Mouse (Mus musculus): ENCODE measurements at regions not wholly inside any gene's neighbourhood (a gene's known extent, or its start where the extent isn't known, plus 50 kb on each side); places are given as distances from the start of the nearest gene placed in this dataset.

DNA sequence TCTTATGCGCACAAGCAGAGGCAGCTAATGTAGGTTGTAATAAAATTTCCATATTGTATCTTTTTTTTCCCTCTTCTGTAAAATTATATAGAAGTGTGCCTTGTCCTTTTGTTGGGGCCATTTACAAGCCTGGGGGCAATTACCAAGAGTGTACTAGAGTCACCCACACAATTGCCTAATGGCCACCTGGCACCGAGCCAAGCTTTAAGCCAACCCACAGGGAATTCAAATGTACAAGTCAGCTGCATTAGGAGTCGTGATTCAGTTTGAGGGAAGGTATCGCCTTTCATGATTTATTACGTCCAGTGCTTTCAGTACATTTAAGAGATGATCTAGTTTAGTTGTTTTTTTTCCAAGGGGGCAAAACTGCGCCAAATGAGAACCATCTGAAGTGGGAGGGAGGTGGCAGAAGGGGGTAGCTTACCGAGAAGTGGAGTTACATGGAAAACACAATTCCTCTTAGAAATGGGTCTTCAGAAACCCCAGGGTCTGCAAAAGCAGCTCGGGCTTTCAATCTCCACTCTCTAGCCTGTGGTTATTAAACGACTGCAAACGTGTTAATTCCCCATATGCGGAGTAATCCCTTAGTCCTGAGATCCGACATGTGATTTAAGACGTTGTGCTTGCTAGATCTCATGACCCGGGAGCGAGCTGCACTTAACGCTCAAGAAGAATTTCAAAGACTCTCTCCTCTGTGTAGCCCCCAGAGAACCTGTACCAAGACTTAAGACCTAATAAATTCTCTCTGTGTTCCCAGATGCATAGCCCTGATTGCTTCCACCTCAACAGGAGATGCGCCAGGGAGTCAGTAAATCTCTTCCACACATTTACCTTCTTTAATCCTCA, 129.0 kb downstream of the Basp1 start:
- H3K36me3 ChIP-seq (ENCODE audit: control insufficient read depth, insufficient read depth, low read length, poor library complexity, severe bottlenecking) = no peaks in the 10 kb centered on the region
- no peak overlapping the region for H3K9ac ChIP-seq (ENCODE audit: insufficient read depth, low read depth, low read length, poor library complexity, severe bottlenecking)
- H3K9me3 ChIP-seq (ENCODE audit: control insufficient read depth, insufficient read depth, low read depth, low read length) = no peaks in the 10 kb centered on the region
- H3K4me1 ChIP-seq (ENCODE audit: control insufficient read depth in 2 of 2, insufficient read depth in 2 of 2, low read length in 2 of 2, poor library complexity in 1 of 2) = no peaks in the 10 kb centered on the region
- H3K4me3 ChIP-seq (ENCODE audit: insufficient read depth in 1 of 2, low read depth in 1 of 2, low read length in 2 of 2, poor library complexity in 1 of 2, severe bottlenecking in 1 of 2) = no peak overlapping the region
- no peak for TF ChIP-seq ZNF384 (IDR thresholded peaks at IDR 0.05; ENCODE audit: low read depth, low read length)
- TF ChIP-seq CHD2 (IDR thresholded peaks at IDR 0.05; ENCODE audit: low read depth, low read length) = no peak
- no peak for TF ChIP-seq MAFK (IDR thresholded peaks at IDR 0.05; ENCODE audit: insufficient read depth, low read depth, low read length)
- no peak for TF ChIP-seq HCFC1 (IDR thresholded peaks at IDR 0.05; ENCODE audit: borderline replicate concordance, insufficient read depth, low read length)
- no peak for TF ChIP-seq ZC3H11A (IDR thresholded peaks at IDR 0.05; ENCODE audit: borderline replicate concordance, low read depth, low read length)
- in situ Hi-C loops (cut with MboI; ENCODE audit: low sequenced_read_pairs in 2 of 2, unreplicated experiment in 2 of 2) = no loop called here
- no peak overlapping the region for H3K27ac ChIP-seq (ENCODE audit: insufficient read depth, low read depth, low read length, poor library complexity, severe bottlenecking)
- DNase-seq (ENCODE audit: low read depth, low spot score) = no peak

DNA sequence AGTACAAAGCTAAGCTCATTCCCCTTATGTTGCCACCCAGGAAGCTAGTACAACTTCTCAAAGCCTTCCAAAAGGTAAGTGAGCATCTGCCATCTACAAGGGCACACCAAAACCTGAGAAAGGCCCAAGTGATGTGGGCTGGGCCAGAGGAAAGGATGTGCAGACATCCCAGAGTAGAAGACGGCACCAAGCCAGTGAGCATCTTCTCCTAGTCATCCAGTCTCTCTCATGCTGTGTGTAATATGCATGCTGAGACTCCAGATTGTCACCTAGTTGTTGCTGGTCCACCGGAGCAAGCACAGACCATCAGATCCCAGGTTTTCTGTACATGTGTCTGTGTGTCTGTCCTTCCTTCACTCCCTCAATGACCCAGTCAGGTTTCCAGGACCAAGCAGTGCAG, 129.9 kb downstream of the Basp1 start:
- Histone ChIP-seq H3K4me1 (ENCODE audit: control insufficient read depth in 2 of 2, insufficient read depth in 2 of 2, low read length in 2 of 2, poor library complexity in 1 of 2) (no peaks in the 10 kb centered on the region), H3K4me3 (ENCODE audit: insufficient read depth in 1 of 2, low read depth in 1 of 2, low read length in 2 of 2, poor library complexity in 1 of 2, severe bottlenecking in 1 of 2) (no peak overlapping the region), H3K36me3 (ENCODE audit: control insufficient read depth, insufficient read depth, low read length, poor library complexity, severe bottlenecking) (no peaks in the 10 kb centered on the region), H3K27ac (ENCODE audit: insufficient read depth, low read depth, low read length, poor library complexity, severe bottlenecking) (no peak overlapping the region), H3K9ac (ENCODE audit: insufficient read depth, low read depth, low read length, poor library complexity, severe bottlenecking) (no peak overlapping the region), H3K9me3 (ENCODE audit: control insufficient read depth, insufficient read depth, low read depth, low read length) (no peaks in the 10 kb centered on the region)
- DNase-seq (ENCODE audit: low read depth, low spot score) = no peak
- no peak for TF ChIP-seq MAFK (IDR thresholded peaks at IDR 0.05; ENCODE audit: insufficient read depth, low read depth, low read length)
- no peak for TF ChIP-seq CHD2 (IDR thresholded peaks at IDR 0.05; ENCODE audit: low read depth, low read length)
- no peak for TF ChIP-seq ZC3H11A (IDR thresholded peaks at IDR 0.05; ENCODE audit: borderline replicate concordance, low read depth, low read length)
- TF ChIP-seq ZNF384 (IDR thresholded peaks at IDR 0.05; ENCODE audit: low read depth, low read length) = no peak
- TF ChIP-seq HCFC1 (IDR thresholded peaks at IDR 0.05; ENCODE audit: borderline replicate concordance, insufficient read depth, low read length) = no peak
- in situ Hi-C loops (cut with MboI; ENCODE audit: low sequenced_read_pairs in 2 of 2, unreplicated experiment in 2 of 2) = no loop called here

DNA sequence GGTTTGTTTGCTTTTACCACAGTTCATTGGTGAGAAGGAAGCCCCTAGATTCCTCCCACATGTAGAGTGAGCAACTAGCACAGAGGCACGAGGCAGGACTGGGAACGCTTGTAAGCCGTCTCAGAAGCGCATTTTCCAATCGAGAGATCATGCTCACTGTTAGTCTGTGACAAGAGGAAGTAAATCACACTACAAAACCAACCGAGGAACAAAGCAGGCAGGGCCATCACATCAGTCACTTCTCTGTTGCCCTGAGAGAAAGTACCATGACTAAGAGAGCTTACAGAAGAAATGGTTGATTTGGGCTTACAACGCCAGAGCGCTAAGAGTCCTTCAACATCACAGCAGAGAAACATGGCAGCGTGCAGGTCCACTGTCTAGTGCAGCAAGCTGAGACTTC, 131.2 kb downstream of the Basp1 start:
- DNase-seq (ENCODE audit: low read depth, low spot score) = no peak
- Histone ChIP-seq H3K9me3 (ENCODE audit: control insufficient read depth, insufficient read depth, low read depth, low read length) (no peaks in the 10 kb centered on the region), H3K9ac (ENCODE audit: insufficient read depth, low read depth, low read length, poor library complexity, severe bottlenecking) (no peak overlapping the region), H3K4me3 (ENCODE audit: insufficient read depth in 1 of 2, low read depth in 1 of 2, low read length in 2 of 2, poor library complexity in 1 of 2, severe bottlenecking in 1 of 2) (no peak overlapping the region), H3K36me3 (ENCODE audit: control insufficient read depth, insufficient read depth, low read length, poor library complexity, severe bottlenecking) (no peaks in the 10 kb centered on the region), H3K4me1 (ENCODE audit: control insufficient read depth in 2 of 2, insufficient read depth in 2 of 2, low read length in 2 of 2, poor library complexity in 1 of 2) (no peaks in the 10 kb centered on the region), H3K27ac (ENCODE audit: insufficient read depth, low read depth, low read length, poor library complexity, severe bottlenecking) (no peak overlapping the region)
- TF ChIP-seq ZC3H11A (IDR thresholded peaks at IDR 0.05; ENCODE audit: borderline replicate concordance, low read depth, low read length) (no peak), MAFK (IDR thresholded peaks at IDR 0.05; ENCODE audit: insufficient read depth, low read depth, low read length) (no peak), ZNF384 (IDR thresholded peaks at IDR 0.05; ENCODE audit: low read depth, low read length) (no peak), CHD2 (IDR thresholded peaks at IDR 0.05; ENCODE audit: low read depth, low read length) (no peak), HCFC1 (IDR thresholded peaks at IDR 0.05; ENCODE audit: borderline replicate concordance, insufficient read depth, low read length) (no peak)
- in situ Hi-C loops (cut with MboI; ENCODE audit: low sequenced_read_pairs in 2 of 2, unreplicated experiment in 2 of 2) = no loop called here

DNA sequence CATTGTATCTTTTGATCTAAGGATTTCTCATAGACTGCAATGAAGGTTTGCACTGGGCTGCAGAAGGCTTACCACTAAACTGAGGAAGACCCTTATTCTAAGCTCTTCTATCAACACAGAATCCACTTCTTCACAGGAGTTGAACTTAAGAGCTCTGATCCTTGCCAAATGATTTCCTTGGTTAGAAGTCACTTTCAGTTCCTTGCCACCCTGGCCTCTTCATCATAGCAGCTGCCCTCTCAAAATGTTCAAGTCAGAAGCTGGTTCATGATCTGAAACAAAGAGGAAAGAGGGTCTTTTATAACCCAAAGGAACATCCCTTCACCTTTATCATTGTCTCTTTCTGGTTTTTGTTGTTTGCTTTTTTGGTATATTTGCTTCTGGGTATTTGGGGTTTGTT, 131.6 kb downstream of the Basp1 start:
- in situ Hi-C loops (cut with MboI; ENCODE audit: low sequenced_read_pairs in 2 of 2, unreplicated experiment in 2 of 2) = no loop called here
- H3K9me3 ChIP-seq (ENCODE audit: control insufficient read depth, insufficient read depth, low read depth, low read length) = no peaks in the 10 kb centered on the region
- no peak overlapping the region for H3K27ac ChIP-seq (ENCODE audit: insufficient read depth, low read depth, low read length, poor library complexity, severe bottlenecking)
- no peaks in the 10 kb centered on the region for H3K36me3 ChIP-seq (ENCODE audit: control insufficient read depth, insufficient read depth, low read length, poor library complexity, severe bottlenecking)
- no peaks in the 10 kb centered on the region for H3K4me1 ChIP-seq (ENCODE audit: control insufficient read depth in 2 of 2, insufficient read depth in 2 of 2, low read length in 2 of 2, poor library complexity in 1 of 2)
- no peak for TF ChIP-seq ZNF384 (IDR thresholded peaks at IDR 0.05; ENCODE audit: low read depth, low read length)
- no peak for TF ChIP-seq MAFK (IDR thresholded peaks at IDR 0.05; ENCODE audit: insufficient read depth, low read depth, low read length)
- no peak for TF ChIP-seq ZC3H11A (IDR thresholded peaks at IDR 0.05; ENCODE audit: borderline replicate concordance, low read depth, low read length)
- TF ChIP-seq CHD2 (IDR thresholded peaks at IDR 0.05; ENCODE audit: low read depth, low read length) = no peak
- no peak for TF ChIP-seq HCFC1 (IDR thresholded peaks at IDR 0.05; ENCODE audit: borderline replicate concordance, insufficient read depth, low read length)
- H3K4me3 ChIP-seq (ENCODE audit: insufficient read depth in 1 of 2, low read depth in 1 of 2, low read length in 2 of 2, poor library complexity in 1 of 2, severe bottlenecking in 1 of 2) = no peak overlapping the region
- DNase-seq (ENCODE audit: low read depth, low spot score) = no peak
- no peak overlapping the region for H3K9ac ChIP-seq (ENCODE audit: insufficient read depth, low read depth, low read length, poor library complexity, severe bottlenecking)
